Mouse (Mus musculus) kidney, postnatal 0 days (tissue): ENCODE data around the gene Hlcs. TPM values are rescaled to one million over a fixed set of nuclear protein-coding genes. Genes with fewer than 3 reads are reported as not detected.

Experiments
- ATAC-seq: fragments of 200-750 bp; cut with Nextera tagmentation; replicated peaks from 2 replicates; pipeline ENCODE4 v1.8.0; 2017; ENCODE audit warnings: low read depth, moderate number of reproducible peaks, moderate TSS enrichment, moderate library complexity; ENCODE audit not compliant: low FRiP score
- DNase-seq: peaks from one replicate; pipeline ENCODE4 v3.0.0-alpha.2; 2016; ENCODE audit warnings: low spot score
- H3K27ac ChIP-seq: fragments of 300-500 bp; sonication (generic); 2 replicates; pipeline ENCODE4 v1.5.1; 2014; ENCODE audit warnings: mild to moderate bottlenecking
- H3K27me3 ChIP-seq: fragments of 300-500 bp; sonication (generic); 2 replicates; pipeline ENCODE4 v1.6.1; 2014; ENCODE audit warnings: low read length, mixed read lengths; ENCODE audit not compliant: insufficient read depth
- H3K36me3 ChIP-seq: fragments of 300-500 bp; sonication (generic); 2 replicates; pipeline ENCODE4 v1.6.1; 2014; ENCODE audit warnings: low read length, mixed read lengths; ENCODE audit not compliant: insufficient read depth
- H3K4me1 ChIP-seq: fragments of 300-500 bp; sonication (generic); replicated peaks from 2 replicates; pipeline ENCODE4 v1.6.1; 2014; ENCODE audit warnings: antibody characterized with exemption, low read length, mixed read lengths; ENCODE audit not compliant: insufficient read depth
- H3K4me2 ChIP-seq: fragments of 300-500 bp; sonication (generic); 2 replicates; pipeline ENCODE4 v1.6.1; 2014; ENCODE audit warnings: mild to moderate bottlenecking, low read length, moderate library complexity, mixed read lengths
- H3K4me3 ChIP-seq: fragments of 300-500 bp; sonication (generic); replicated peaks from 2 replicates; pipeline ENCODE4 v1.5.1; 2014; ENCODE audit warnings: low read depth, low read length
- H3K9ac ChIP-seq: fragments of 300-500 bp; sonication (generic); 2 replicates; pipeline ENCODE4 v1.6.1; 2014; ENCODE audit warnings: low read depth, low read length
- H3K9me3 ChIP-seq: fragments of 300-500 bp; sonication (generic); replicated peaks from 2 replicates; pipeline ENCODE4 v1.6.1; 2016; ENCODE audit warnings: low read length, inconsistent platforms, mixed read lengths
- CTCF ChIP-seq: IDR thresholded peaks from 2 replicates; pipeline ENCODE4 v1.5.1; 2016; ENCODE audit warnings: antibody characterized with exemption, low read depth, mild to moderate bottlenecking, moderate library complexity
- WGBS: fragments of 180-500 bp; shearing (Covaris S2); extraction: QIAGEN DNeasy Blood & Tissue Kit; methylation state at CpG from one replicate; pipeline ENCODE4 v1.1.7; 2014; 5-methylcytosine and 5-hydroxymethylcytosine counted together
- polyA plus RNA-seq: library from polyadenylated mRNA; unstranded; fragments of >200 nt; fragmentation: Nextera tagmentation; extraction: Ambion mirVana; gene quantifications from 2 replicates; pipeline ENCODE4 v1.2.1, GENCODE M21; 2015

Hlcs gene
- polyA plus RNA-seq, 1 experiment from 2014 or later, result 5.0 TPM

DNA sequence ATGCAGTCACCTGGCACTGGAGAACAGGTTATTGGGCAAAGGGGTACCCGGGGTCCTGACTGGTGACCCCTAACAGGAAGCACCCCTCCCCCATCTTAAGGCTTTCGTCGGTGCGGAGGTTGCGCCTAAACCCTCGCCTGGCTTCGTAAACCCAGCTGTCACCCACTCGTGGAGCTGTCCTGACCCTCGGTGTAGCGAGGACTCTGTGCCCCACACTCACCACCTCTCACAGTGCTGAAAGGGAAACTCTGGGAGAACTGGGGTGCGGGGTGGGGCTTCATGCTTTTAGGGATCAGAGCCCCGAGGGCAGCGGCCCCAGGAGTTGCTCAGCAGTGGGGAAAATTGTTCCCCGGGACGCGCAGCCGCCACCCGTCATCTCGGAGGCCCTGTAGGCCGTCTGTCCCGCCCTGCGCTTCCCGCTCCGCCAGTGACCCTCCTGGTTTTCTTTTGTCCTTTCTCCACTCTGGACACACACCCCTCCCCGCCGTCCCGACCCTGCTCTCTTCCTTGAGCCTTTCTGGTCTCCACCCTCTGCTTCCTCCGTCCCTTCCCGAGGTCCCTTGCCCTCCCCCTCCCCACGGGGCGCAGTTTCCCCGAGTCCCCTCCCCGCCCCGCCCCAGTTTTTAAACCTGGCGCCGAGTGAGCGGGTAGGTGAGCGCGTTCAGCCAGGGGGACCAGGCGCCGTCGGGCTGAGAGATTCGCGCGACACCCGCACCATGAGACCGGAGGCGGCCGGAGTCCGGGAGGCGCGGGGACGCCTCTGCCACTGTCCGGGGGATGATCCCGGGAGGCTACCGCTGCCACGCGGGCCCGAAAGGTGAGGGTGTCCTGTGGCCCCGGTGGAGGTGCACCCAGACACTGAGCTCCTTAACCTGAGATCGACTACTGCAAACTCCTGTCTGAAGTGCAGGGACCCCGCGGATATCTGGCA lies 14.7 kb upstream of the Hlcs start, which contains the start of gene Ripply3:
Gene Ripply3 (plus strand): TSS at position 640 of the 931 bp plus-strand sequence.
- peak within 1 kb of the TSS; percentile 42; the same call in 1 of the 2 replicates for H3K27ac ChIP-seq
- ATAC-seq, result peak; percentile 78
- peak; percentile 73 for DNase-seq

GRCm38 (mm10) chr16:94326008-94326407 lies 12.6 kb upstream of the Hlcs start:
- WGBS, result 82% methylated on average over 3 of the region's 3 CpGs

More for the DNA sequence above, 14.7 kb upstream of the Hlcs start, which contains the start of gene Ripply3:
- H3K36me3 ChIP-seq, result no peaks in the 10 kb centered on the region
- WGBS, result under 1% methylated on average over 57 of the region's 63 CpGs
- H3K4me1 ChIP-seq, result 0 out of 2 replicates have a peak, but pooled peaks cover 6% of the 10 kb centered on the region
- no peaks in the 10 kb centered on the region for H3K27me3 ChIP-seq
- peak within 1 kb of the TSS; percentile 91 for H3K4me2 ChIP-seq
- no peaks in the 10 kb centered on the region for H3K9me3 ChIP-seq
- TF ChIP-seq CTCF, result no peak
- peak within 1 kb of the TSS; percentile 57 for H3K4me3 ChIP-seq
- peak within 1 kb of the TSS; percentile 57 for H3K9ac ChIP-seq

DNA sequence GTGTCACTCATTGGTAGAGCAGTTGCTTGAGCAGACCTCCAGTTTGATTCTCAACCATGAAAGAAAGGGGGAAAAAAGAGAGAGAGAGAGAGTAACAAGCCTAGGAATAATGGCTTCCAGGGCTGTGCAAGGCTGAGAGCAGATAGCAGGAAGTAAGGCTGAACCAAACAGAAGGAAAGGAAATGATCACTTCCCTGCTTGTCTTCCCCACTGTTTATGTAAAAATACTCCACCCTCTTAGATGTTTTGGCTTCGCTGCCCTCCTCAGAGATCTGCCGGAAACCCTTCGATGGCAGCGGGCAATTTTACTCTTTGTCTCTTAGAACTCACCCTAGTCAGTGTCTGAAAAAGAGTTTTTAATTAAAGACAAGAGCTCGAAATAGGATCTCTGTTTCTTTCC lies 10.3 kb upstream of the Hlcs start:
- H3K27ac ChIP-seq, result 0 out of 2 replicates have a peak overlapping the region, but pooled peaks have one; percentile 5
- no peak overlapping the region for H3K9ac ChIP-seq
- no peaks in the 10 kb centered on the region for H3K9me3 ChIP-seq
- H3K4me3 ChIP-seq, result no peak overlapping the region
- WGBS, result 55% methylated on average over 5 of the region's 5 CpGs
- no peaks in the 10 kb centered on the region for H3K27me3 ChIP-seq
- no peak overlapping the region for H3K4me2 ChIP-seq
- no peak for ATAC-seq
- 0 out of 2 replicates have a peak, but pooled peaks cover under 1% of the 10 kb centered on the region for H3K4me1 ChIP-seq
- H3K36me3 ChIP-seq, result no peaks in the 10 kb centered on the region
- TF ChIP-seq CTCF, result no peak
- DNase-seq, result no peak

More at GRCm38 (mm10) chr16:94326008-94326407, 12.6 kb upstream of the Hlcs start:
- no peak overlapping the region for H3K4me2 ChIP-seq
- H3K27me3 ChIP-seq, result no peaks in the 10 kb centered on the region
- H3K4me1 ChIP-seq, result 0 out of 2 replicates have a peak, but pooled peaks cover 6% of the 10 kb centered on the region
- no peak for DNase-seq
- no peaks in the 10 kb centered on the region for H3K9me3 ChIP-seq
- H3K9ac ChIP-seq, result no peak overlapping the region
- no peak for TF ChIP-seq CTCF
- ATAC-seq, result no peak
- no peak overlapping the region for H3K4me3 ChIP-seq
- no peak overlapping the region for H3K27ac ChIP-seq
- no peaks in the 10 kb centered on the region for H3K36me3 ChIP-seq

DNA sequence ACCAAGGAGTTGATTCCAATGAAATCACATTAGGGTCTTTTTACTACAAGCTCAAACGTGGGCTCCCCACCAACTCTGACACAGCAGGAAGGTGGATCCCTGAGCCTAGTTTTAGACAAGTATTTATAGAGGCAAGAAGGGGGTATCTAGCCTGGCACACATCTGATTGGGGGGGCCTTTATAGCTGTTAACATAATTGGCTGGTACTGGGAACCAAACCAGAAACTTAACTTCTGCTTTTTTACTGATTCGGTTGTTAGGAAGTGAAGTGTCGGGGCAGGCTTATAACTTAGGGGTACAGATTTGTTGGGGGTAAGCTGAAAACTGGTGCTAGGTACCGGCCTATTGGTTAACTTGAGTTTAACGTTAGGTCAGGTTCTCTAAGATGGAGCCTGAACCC lies 6.9 kb upstream of the Hlcs start:
- TF ChIP-seq CTCF, result no peak
- ATAC-seq (no peak), DNase-seq (no peak)
- Histone ChIP-seq H3K36me3 (no peaks in the 10 kb centered on the region), H3K4me3 (no peak overlapping the region), H3K9ac (no peak overlapping the region), H3K27me3 (no peaks in the 10 kb centered on the region), H3K9me3 (no peaks in the 10 kb centered on the region), H3K4me2 (no peak overlapping the region), H3K27ac (no peak overlapping the region), H3K4me1 (no peaks in the 10 kb centered on the region)
- WGBS, result 80% methylated on average over 5 of the region's 5 CpGs

GRCm38 (mm10) chr16:94317752-94318151 lies 4.4 kb upstream of the Hlcs start:
- Histone ChIP-seq H3K4me2 (no peak overlapping the region), H3K27ac (no peak overlapping the region), H3K9ac (no peak overlapping the region), H3K27me3 (no peaks in the 10 kb centered on the region), H3K4me3 (no peak overlapping the region), H3K36me3 (no peaks in the 10 kb centered on the region), H3K4me1 (no peaks in the 10 kb centered on the region), H3K9me3 (no peaks in the 10 kb centered on the region)
- ATAC-seq, result no peak
- no peak for TF ChIP-seq CTCF
- 63% methylated on average over 5 of the region's 5 CpGs for WGBS
- peak; percentile 47 for DNase-seq

- Histone ChIP-seq H3K9me3 (no peaks in the 10 kb centered on the region), H3K4me3 (no peak overlapping the region), H3K27ac (no peak overlapping the region), H3K9ac (no peak overlapping the region), H3K36me3 (no peaks in the 10 kb centered on the region), H3K4me2 (no peak overlapping the region), H3K4me1 (no peaks in the 10 kb centered on the region), H3K27me3 (no peaks in the 10 kb centered on the region)
- DNase-seq (no peak), ATAC-seq (no peak)
- no peak for TF ChIP-seq CTCF
- 54% methylated on average over 1 of the region's 1 CpGs for WGBS
Measured at GRCm38 (mm10) chr16:94315215-94315614, 1.8 kb upstream of the Hlcs start.
